Mouse (Mus musculus): ENCODE results near the gene Itgax.
"Not testable (repeated sequence)": the region's sequence is repeated elsewhere in the genome, so short reads cannot be mapped to it uniquely, and the experiment has no call there.

Gene Itgax

DNA sequence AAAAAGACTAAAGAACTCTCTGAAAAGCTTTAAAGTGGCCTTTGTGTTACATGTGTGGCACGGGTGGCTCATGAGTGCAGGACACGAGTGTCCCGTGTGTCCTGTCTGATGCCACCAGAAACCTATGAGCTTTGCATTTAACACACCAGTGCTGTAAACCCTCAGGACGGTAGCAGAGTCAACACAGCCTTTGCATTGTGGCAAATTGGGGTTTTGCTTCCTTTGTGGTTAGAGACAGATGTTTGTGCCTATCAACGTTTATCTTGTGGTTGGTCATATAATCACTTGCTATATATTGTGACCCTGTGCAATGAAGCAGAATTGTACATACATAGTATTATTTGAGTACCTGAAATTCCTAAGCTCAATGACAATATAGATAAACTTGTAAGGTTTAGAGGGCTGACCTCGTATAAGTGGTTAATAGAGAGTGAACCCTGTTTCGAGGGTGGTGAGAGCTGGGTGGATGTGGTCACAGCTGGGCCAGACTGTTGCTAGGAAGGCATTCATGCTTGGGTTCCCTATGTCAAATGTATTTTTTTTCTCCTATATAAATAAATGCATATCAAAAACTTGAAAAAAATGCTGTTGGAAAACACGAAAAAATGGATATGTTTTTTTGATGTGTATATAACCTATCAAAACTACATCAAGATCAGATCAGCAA lies 29.5 kb downstream of the Itgax start:
- not testable (repeated sequence) for DNase-seq (ENCODE audit: low read depth, low spot score)

DNA sequence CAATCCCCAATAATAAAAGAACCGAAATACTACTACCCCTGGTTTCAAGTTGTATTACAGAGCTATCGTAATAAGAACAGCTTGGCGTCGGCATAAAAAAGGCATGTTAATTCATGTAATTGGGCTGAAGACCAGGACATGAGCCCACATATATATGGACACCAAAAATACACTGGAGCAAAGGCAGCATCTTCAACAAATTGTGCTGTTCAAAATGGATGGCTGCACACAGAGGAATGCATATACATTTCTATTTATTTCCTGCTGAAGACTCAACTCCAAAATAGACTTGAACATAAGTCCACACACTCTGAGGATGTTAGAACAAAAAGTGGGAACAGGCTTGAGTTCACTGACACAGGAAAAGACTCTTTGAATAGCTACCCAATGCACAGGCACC lies 34.7 kb downstream of the Itgax start:
- DNase-seq (ENCODE audit: low read depth, low spot score): no peak

DNA sequence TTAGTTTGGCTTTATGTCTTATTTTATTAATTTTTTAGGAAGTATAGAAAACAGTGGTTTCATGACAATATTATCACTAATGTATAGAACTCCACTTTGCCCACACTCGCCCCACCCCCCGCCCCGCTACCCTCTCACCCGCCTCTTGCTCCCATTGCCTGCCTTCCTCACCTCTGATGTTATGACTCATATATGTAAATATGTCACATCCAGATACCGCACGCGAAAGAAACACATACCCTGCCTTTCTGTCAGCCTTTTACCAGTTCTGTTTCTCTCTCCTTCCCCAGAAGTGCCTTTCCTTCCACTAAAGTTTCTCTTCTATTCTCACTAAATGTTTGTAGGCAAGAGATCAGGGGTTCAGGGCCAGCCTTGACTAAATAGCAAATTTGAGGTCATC lies 37.0 kb downstream of the Itgax start:
- DNase-seq (ENCODE audit: low read depth, low spot score): no peak

DNA sequence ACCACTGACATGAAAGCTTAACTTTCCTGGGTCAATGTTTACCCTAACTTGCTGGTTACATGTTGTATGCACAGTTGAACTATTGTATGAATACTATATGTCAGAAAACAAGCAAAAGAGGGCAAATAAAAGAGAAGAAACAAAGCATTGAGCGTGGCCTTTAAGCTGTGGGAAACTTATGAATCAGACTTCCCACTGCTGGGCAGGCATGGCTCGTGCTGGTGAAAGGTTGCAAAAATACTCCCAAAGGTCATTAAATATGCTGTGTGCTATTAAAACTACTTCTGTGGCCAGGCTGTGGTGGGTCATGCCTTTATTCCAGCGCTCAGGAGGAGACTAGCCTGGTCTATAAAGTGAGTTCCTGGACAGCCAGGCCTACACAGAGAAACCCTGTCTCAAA lies 40.6 kb downstream of the Itgax start:
- DNase-seq (ENCODE audit: low read depth, low spot score): no peak

DNA sequence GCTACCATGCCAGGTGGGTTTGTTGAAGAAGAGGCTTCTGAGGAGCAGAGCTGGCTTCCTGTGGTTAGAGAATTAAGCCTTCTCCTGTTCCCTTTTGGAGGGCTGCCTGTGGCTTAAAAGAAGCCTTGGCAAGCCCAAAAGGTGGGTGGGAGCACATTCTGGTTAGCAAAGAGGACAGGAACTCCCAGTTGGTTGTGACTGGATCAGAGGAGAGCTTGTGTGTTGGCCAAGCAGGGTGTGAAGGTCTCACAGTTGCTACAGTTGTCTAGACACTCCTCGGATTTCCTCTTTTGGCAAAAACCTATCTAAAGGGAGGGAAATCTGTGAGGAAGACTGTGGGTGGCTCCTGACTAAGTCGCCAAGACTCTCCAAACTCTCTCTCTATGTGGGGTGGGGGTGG lies 49.0 kb downstream of the Itgax start:
- DNase-seq (ENCODE audit: low read depth, low spot score): no peak

DNA sequence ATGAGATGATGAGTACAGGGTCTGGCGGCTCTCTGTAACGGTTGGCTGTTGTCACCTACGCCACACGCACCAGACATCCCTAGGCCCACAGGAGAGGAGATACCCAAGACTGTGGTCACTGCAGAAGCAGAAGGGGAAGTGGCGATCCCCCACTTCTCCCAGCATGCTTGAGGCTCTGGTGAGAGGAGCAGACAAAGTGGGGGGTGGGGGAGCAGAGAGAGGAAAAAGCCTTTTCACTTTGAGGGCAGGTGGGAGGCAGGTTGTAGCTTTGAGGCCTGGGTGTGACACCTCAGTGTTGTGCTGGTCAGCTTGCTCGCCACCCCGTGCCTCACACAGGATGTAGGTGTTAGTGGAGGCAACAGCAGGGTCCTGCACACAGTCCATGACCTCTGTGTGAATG lies 50.8 kb downstream of the Itgax start:
- no peak for DNase-seq (ENCODE audit: low read depth, low spot score)

DNA sequence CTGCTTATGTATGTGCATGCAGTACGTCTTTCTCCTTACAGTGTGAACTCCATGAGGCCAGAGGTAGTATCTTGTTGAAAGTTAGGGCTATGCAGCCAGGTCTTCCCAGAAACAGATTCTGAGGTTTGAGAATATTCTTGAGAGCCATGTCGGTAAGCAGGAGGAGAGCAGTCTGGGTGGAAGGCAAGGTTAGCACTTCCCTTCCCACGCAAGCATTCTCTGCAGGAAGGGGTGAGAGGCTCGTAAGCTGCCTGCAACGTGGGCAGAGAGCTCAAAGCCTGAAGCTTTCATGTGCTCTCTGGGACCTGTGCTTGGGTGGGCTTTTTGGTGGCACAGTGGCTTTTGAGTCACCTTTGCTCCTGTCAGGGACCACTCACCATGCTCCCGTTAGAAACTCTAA lies 51.2 kb downstream of the Itgax start:
- no peak for DNase-seq (ENCODE audit: low read depth, low spot score)

DNA sequence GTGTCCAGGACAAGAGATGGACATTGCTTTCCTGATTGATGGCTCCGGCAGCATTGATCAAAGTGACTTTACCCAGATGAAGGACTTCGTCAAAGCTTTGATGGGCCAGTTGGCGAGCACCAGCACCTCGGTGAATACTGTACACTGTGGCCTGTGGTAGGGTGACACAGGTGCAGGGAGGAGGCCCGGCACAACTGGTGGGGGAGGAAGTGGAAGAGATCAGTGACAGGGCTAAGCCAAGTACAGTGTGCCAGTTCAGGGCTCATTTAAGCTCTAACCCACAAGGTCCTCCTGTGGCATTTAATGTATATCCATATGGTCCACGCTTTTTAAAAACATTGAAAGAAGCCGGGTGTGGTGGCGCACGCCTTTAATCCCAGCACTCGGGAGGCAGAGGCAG lies 52.3 kb downstream of the Itgax start:
- no peak for DNase-seq (ENCODE audit: low read depth, low spot score)
